Mouse (Mus musculus): ENCODE data around the gene Smim6. TPM values are rescaled to one million over a fixed set of nuclear protein-coding genes. Genes with fewer than 3 reads are reported as not detected.

Smim6 gene
- polyA plus RNA-seq, 1 experiment = not detected

DNA sequence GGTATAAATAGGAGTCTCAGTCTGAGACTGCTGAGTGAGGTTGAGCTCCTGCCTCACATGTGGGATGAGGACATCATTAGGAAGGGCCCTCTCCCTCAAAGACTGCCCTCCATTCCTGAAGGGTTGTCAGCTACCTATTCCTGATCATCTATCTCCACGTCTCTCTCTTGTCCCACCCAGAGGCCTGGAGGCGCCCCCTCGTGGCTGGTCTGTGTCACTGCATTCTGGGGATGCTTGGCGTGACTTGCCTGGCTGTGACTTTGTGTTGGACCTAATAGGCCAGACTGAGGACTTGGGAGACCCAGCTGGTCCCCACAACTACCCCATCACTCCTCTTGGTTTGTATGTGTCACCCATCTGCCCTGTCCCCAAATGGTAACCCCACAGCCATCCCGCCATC, 30.8 kb upstream of the Smim6 start:
- Histone ChIP-seq H3K4me3 (replicated peaks; ENCODE audit: insufficient read depth, low read depth, low read length) (no peak overlapping the region), H3K27me3 (ENCODE audit: control insufficient read depth, insufficient read depth, low read length) (no peaks in the 10 kb centered on the region), H3K4me1 (ENCODE audit: control insufficient read depth, insufficient read depth, low read length) (0 out of 2 replicates have a peak, but pooled peaks cover 6% of the 10 kb centered on the region), H3K27ac (ENCODE audit: insufficient read depth, low read length) (no peak overlapping the region)
- no peak for TF ChIP-seq POLR2A (IDR thresholded peaks at IDR 0.05; ENCODE audit: borderline replicate concordance, insufficient read depth, low read length)
- peak; percentile 56 for TF ChIP-seq CTCF (IDR thresholded peaks at IDR 0.05; ENCODE audit: borderline replicate concordance, insufficient read depth, low read depth, low read length)
- no peak for DNase-seq
- 32% methylated on average over 5 of the region's 5 CpGs for WGBS

DNA sequence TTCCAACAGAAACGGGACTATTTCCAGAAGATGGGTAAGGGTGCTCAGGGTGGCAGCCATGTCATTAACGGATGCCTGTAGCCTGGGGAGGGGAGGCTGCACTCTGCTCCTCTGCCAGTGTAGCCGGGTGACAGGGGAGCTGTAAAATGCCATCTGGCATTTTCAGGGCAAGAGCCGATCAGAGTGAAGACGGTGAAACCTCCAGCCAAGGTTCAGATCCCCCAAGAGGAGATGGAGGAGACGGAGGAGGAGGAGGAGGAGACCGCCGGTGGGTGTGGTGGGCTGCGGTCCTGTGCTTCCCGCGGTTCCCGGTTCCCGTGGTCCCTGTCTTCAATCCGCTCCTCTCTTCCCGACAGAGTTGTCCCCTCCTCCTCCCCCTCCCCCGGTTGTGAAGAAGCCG, 28.6 kb upstream of the Smim6 start:
- WGBS = 5% methylated on average over 17 of the region's 17 CpGs
- no peak for DNase-seq
- Histone ChIP-seq H3K27me3 (ENCODE audit: control insufficient read depth, insufficient read depth, low read length) (no peaks in the 10 kb centered on the region), H3K4me1 (ENCODE audit: control insufficient read depth, insufficient read depth, low read length) (0 out of 2 replicates have a peak, but pooled peaks cover 6% of the 10 kb centered on the region), H3K27ac (ENCODE audit: insufficient read depth, low read length) (no peak overlapping the region), H3K4me3 (replicated peaks; ENCODE audit: insufficient read depth, low read depth, low read length) (no peak overlapping the region)
- TF ChIP-seq CTCF (IDR thresholded peaks at IDR 0.05; ENCODE audit: borderline replicate concordance, insufficient read depth, low read depth, low read length) (no peak), POLR2A (IDR thresholded peaks at IDR 0.05; ENCODE audit: borderline replicate concordance, insufficient read depth, low read length) (no peak)

DNA sequence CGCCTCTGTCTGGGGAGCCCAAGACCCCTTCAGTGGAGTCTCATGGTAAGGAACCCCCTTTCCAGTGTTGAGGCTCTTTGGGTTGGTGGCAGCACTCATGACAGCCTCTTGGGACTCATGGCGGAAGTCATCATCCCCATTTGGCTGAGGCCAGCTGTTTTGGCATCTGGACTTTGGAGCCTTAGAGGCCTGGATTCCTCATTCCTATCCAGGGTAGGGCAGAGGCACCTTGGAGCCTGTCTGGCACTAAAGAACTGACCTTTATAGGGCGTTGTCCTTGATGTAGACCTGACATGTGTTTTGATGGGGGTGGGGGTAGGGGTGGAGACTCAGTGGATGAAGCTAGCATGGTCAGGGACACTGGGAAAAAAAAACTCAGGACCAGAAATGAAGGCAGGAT, 27.5 kb upstream of the Smim6 start:
- H3K4me1 ChIP-seq (ENCODE audit: control insufficient read depth, insufficient read depth, low read length) = 0 out of 2 replicates have a peak, but pooled peaks cover 6% of the 10 kb centered on the region
- no peak overlapping the region for H3K27ac ChIP-seq (ENCODE audit: insufficient read depth, low read length)
- no peak overlapping the region for H3K4me3 ChIP-seq (replicated peaks; ENCODE audit: insufficient read depth, low read depth, low read length)
- WGBS = 96% methylated on average over 3 of the region's 3 CpGs
- no peaks in the 10 kb centered on the region for H3K27me3 ChIP-seq (ENCODE audit: control insufficient read depth, insufficient read depth, low read length)
- DNase-seq = no peak
- no peak for TF ChIP-seq POLR2A (IDR thresholded peaks at IDR 0.05; ENCODE audit: borderline replicate concordance, insufficient read depth, low read length)
- TF ChIP-seq CTCF (IDR thresholded peaks at IDR 0.05; ENCODE audit: borderline replicate concordance, insufficient read depth, low read depth, low read length) = no peak

DNA sequence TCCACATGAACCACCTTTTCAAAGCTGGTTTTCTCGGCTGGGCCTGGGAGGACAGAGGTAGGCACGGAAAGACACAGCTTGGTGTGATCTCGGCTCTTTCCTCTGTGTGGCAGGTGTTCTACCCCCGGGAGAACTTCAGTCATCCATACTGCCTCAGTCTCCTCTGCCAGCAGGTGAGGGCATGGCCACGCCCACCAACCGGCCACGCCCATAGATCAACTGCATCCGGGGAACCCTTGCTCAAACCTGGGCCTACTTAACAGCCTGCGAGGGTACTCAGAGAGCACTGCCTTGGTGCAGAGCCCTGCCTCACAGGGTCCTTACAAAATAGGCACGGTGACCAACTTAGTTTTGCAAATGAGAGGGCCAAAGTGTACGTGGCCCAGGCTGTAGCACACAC, 26.5 kb upstream of the Smim6 start:
- H3K4me1 ChIP-seq (ENCODE audit: control insufficient read depth, insufficient read depth, low read length) = 0 out of 2 replicates have a peak, but pooled peaks cover 6% of the 10 kb centered on the region
- no peak overlapping the region for H3K27ac ChIP-seq (ENCODE audit: insufficient read depth, low read length)
- H3K4me3 ChIP-seq (replicated peaks; ENCODE audit: insufficient read depth, low read depth, low read length) = no peak overlapping the region
- DNase-seq = no peak
- H3K27me3 ChIP-seq (ENCODE audit: control insufficient read depth, insufficient read depth, low read length) = no peaks in the 10 kb centered on the region
- TF ChIP-seq POLR2A (IDR thresholded peaks at IDR 0.05; ENCODE audit: borderline replicate concordance, insufficient read depth, low read length) (no peak), CTCF (IDR thresholded peaks at IDR 0.05; ENCODE audit: borderline replicate concordance, insufficient read depth, low read depth, low read length) (no peak)
- 77% methylated on average over 11 of the region's 11 CpGs for WGBS

DNA sequence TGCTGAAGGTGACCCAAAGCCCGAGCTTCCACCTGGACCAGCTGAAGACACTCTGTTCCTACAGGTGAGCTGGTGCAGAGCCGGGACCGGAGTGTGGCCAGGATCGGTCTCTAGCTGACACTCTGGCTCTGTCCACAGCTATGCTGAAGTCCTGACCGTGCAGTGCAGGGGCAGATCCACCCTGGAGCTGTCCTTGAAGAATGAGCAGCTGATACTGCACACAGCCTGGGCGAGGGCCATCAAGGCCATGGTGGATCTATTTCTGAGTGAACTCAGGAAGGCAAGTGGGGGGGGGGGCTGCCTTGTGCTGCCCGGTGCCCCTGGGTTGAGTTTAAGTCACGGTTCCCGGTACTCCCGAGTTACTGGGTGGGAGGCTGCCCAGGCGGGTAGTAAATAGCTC, 25.4 kb upstream of the Smim6 start:
- no peak overlapping the region for H3K27ac ChIP-seq (ENCODE audit: insufficient read depth, low read length)
- WGBS = 89% methylated on average over 11 of the region's 11 CpGs
- no peak for DNase-seq
- no peaks in the 10 kb centered on the region for H3K27me3 ChIP-seq (ENCODE audit: control insufficient read depth, insufficient read depth, low read length)
- no peak for TF ChIP-seq CTCF (IDR thresholded peaks at IDR 0.05; ENCODE audit: borderline replicate concordance, insufficient read depth, low read depth, low read length)
- H3K4me1 ChIP-seq (ENCODE audit: control insufficient read depth, insufficient read depth, low read length) = 0 out of 2 replicates have a peak, but pooled peaks cover 6% of the 10 kb centered on the region
- no peak overlapping the region for H3K4me3 ChIP-seq (replicated peaks; ENCODE audit: insufficient read depth, low read depth, low read length)

DNA sequence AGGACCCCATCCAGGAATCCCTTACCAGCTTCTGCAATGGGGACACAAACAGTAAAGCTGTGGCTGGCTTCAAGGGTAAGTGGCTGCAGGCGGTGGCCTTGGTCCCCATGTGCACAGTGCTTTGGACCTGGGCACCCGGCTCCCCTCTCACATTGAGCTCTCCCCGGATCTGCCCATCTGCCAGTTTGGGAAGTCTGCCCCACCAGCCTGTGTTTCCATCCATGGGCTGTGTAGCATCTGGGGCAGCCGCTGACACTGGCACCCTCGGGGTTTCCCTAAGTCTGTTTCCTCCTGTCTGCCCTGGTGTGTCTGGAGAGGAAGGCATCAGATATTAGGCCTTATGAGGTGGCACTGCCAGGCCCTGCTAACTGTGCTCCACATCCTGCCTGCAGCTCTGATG, 23.8 kb upstream of the Smim6 start:
- 25% methylated on average over 5 of the region's 5 CpGs for WGBS
- Histone ChIP-seq H3K4me1 (ENCODE audit: control insufficient read depth, insufficient read depth, low read length) (0 out of 2 replicates have a peak, but pooled peaks cover 4% of the 10 kb centered on the region), H3K27me3 (ENCODE audit: control insufficient read depth, insufficient read depth, low read length) (no peaks in the 10 kb centered on the region), H3K4me3 (replicated peaks; ENCODE audit: insufficient read depth, low read depth, low read length) (no peak overlapping the region), H3K27ac (ENCODE audit: insufficient read depth, low read length) (no peak overlapping the region)
- TF ChIP-seq POLR2A (IDR thresholded peaks at IDR 0.05; ENCODE audit: borderline replicate concordance, insufficient read depth, low read length) (no peak), CTCF (IDR thresholded peaks at IDR 0.05; ENCODE audit: borderline replicate concordance, insufficient read depth, low read depth, low read length) (no peak)
- DNase-seq = no peak

DNA sequence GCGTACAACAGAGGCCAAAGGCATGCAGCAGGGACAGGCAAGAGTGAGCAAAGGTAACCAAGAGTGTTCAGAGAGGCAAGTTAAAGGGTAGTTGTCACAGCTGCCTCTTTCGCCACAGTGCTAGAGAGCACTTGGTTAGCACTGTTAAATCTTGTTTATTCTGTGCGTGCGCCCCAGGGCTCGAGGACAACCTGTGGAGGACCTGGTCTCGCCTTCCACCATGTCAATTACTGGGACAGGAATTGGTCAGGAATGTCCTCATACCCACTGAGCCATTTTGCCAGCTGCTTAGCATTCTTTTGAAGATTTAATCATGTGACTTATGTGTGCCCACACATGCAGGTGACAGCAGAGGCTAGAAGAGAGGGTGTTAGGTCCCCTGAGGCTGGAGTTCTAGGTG, 22.7 kb upstream of the Smim6 start:
- WGBS = 93% methylated on average over 6 of the region's 6 CpGs
- Histone ChIP-seq H3K27me3 (ENCODE audit: control insufficient read depth, insufficient read depth, low read length) (no peaks in the 10 kb centered on the region), H3K4me3 (replicated peaks; ENCODE audit: insufficient read depth, low read depth, low read length) (no peak overlapping the region), H3K4me1 (ENCODE audit: control insufficient read depth, insufficient read depth, low read length) (no peaks in the 10 kb centered on the region), H3K27ac (ENCODE audit: insufficient read depth, low read length) (no peak overlapping the region)
- no peak for DNase-seq
- TF ChIP-seq POLR2A (IDR thresholded peaks at IDR 0.05; ENCODE audit: borderline replicate concordance, insufficient read depth, low read length) = no peak
- TF ChIP-seq CTCF (IDR thresholded peaks at IDR 0.05; ENCODE audit: borderline replicate concordance, insufficient read depth, low read depth, low read length) = no peak

DNA sequence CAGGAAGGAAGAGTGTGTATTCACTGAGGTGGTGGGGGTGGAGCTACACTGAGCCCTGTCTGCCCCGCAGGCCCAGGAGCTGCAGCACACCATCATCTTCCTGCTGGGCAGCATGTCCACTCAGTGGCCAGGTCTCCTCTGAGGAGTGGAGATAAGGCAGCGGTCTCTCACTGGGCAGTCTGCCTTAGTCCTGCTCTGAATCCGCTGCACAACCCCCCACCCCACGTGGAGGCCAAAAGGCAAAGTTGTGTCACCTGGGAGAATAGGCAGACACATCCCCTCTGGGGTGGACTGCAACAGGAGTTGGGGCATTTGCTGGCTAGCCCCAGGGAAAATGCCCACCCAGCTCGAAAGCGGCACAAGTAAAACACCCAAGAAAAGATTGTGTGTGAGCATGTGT, 19.6 kb upstream of the Smim6 start:
- Histone ChIP-seq H3K4me1 (ENCODE audit: control insufficient read depth, insufficient read depth, low read length) (no peaks in the 10 kb centered on the region), H3K27ac (ENCODE audit: insufficient read depth, low read length) (no peak overlapping the region), H3K4me3 (replicated peaks; ENCODE audit: insufficient read depth, low read depth, low read length) (no peak overlapping the region), H3K27me3 (ENCODE audit: control insufficient read depth, insufficient read depth, low read length) (no peaks in the 10 kb centered on the region)
- 63% methylated on average over 6 of the region's 6 CpGs for WGBS
- DNase-seq = no peak
- no peak for TF ChIP-seq POLR2A (IDR thresholded peaks at IDR 0.05; ENCODE audit: borderline replicate concordance, insufficient read depth, low read length)
- TF ChIP-seq CTCF (IDR thresholded peaks at IDR 0.05; ENCODE audit: borderline replicate concordance, insufficient read depth, low read depth, low read length) = no peak

Measured in cerebellum, adult 2 months (tissue).